Mouse (Mus musculus) neural tube, embryonic 13.5 days (tissue): ENCODE results near the gene Tbc1d1. TPM values are rescaled to one million over a fixed set of nuclear protein-coding genes. Genes with fewer than 3 reads are reported as not detected.

Experiments
- ATAC-seq: fragments of 200-750 bp; cut with Nextera tagmentation; 2 replicates; pipeline ENCODE4 v1.8.0; 2017; ENCODE audit warnings: low read depth, mild to moderate bottlenecking, moderate TSS enrichment, moderate library complexity
- H3K27ac ChIP-seq: fragments of 300-500 bp; sonication (generic); replicated peaks from 2 replicates; pipeline ENCODE4 v1.5.1; 2015; ENCODE audit warnings: moderate library complexity, mild to moderate bottlenecking, inconsistent platforms
- H3K27me3 ChIP-seq: fragments of 300-500 bp; sonication (generic); 2 replicates; pipeline ENCODE4 v1.6.1; 2015; ENCODE audit warnings: mild to moderate bottlenecking, inconsistent platforms
- H3K36me3 ChIP-seq: fragments of 300-500 bp; sonication (generic); 2 replicates; pipeline ENCODE4 v1.6.1; 2015; ENCODE audit warnings: mild to moderate bottlenecking, inconsistent platforms
- H3K4me1 ChIP-seq: fragments of 300-500 bp; sonication (generic); replicated peaks from 2 replicates; pipeline ENCODE4 v1.6.1; 2015; ENCODE audit warnings: inconsistent platforms
- H3K4me2 ChIP-seq: fragments of 300-500 bp; sonication (generic); 2 replicates; pipeline ENCODE4 v1.6.1; 2015; ENCODE audit warnings: inconsistent platforms, mild to moderate bottlenecking, moderate library complexity
- H3K4me3 ChIP-seq: fragments of 300-500 bp; sonication (generic); 2 replicates; pipeline ENCODE4 v1.5.1; 2015; ENCODE audit warnings: mild to moderate bottlenecking, inconsistent platforms
- H3K9ac ChIP-seq: fragments of 300-500 bp; sonication (generic); 2 replicates; pipeline ENCODE4 v1.6.1; 2015; ENCODE audit warnings: moderate library complexity, mild to moderate bottlenecking, inconsistent platforms
- H3K9me3 ChIP-seq: fragments of 300-500 bp; sonication (generic); 2 replicates; pipeline ENCODE4 v1.6.1; 2016; ENCODE audit warnings: inconsistent platforms
- WGBS: fragments of 180-500 bp; shearing (Covaris S2); methylation state at CpG from one replicate; pipeline ENCODE4 v1.1.7; 2015; 5-methylcytosine and 5-hydroxymethylcytosine counted together
- polyA plus RNA-seq: library from polyadenylated mRNA; unstranded; fragments of >200 nt; fragmentation: Nextera tagmentation; extraction: Ambion mirVana; gene quantifications from 2 replicates; pipeline ENCODE4 v1.2.1, GENCODE M21; 2015

The Tbc1d1 gene
- polyA plus RNA-seq, 1 experiment from 2014 or later = 14.9 TPM

DNA sequence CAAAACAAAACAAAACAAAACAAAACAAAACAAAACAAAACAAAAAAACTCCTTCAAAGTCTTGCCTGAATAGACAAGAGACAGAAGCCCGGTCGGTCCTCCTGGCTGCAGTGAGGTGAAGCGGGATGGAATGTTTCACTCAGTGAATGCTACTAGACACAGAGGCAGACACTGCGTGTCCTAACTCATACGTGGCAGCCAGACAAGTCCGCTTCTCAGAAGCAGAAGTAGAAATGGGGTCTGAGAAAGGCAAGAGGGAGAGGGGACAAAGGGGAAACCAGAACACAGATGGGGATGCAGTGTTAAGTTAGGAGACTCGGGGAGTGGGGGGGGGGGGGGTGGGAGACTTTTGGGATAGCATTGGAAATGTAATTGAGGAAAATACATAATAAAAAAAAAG lies 220.4 kb downstream of the Tbc1d1 start:
- Histone ChIP-seq H3K27ac (no peak overlapping the region), H3K9ac (no peak overlapping the region), H3K4me3 (no peak overlapping the region), H3K4me1 (peaks cover 43% of the 10 kb centered on the region), H3K9me3 (no peaks in the 10 kb centered on the region), H3K36me3 (no peaks in the 10 kb centered on the region), H3K27me3 (no peaks in the 10 kb centered on the region), H3K4me2 (no peak overlapping the region)
- ATAC-seq = no peak
- 66% methylated on average over 7 of the region's 7 CpGs for WGBS

DNA sequence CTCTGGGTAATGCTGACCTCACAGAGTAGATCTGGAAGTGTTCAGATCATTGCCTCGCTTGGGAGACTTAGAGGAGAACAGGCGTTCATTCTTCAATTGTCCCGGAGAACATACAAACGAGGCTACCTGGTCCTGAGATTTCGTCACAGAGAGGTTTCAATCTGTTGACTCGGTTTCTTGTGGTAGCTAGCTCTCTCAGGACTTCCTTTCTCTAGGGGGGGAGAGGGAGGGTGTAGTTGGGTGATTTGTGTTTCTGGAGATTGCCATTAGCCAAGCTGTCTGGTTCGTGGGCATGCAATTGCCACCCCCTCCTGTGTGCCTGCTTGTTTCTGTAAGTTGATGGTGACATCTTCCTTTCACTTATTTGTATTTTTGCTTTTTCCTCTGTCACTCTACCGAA lies 221.6 kb downstream of the Tbc1d1 start:
- 74% methylated on average over 8 of the region's 8 CpGs for WGBS
- Histone ChIP-seq H3K36me3 (no peaks in the 10 kb centered on the region), H3K27ac (0 out of 2 replicates have a peak overlapping the region, but pooled peaks have one; percentile 49), H3K4me1 (peaks cover 41% of the 10 kb centered on the region), H3K4me2 (no peak overlapping the region), H3K27me3 (no peaks in the 10 kb centered on the region), H3K9me3 (no peaks in the 10 kb centered on the region), H3K4me3 (no peak overlapping the region), H3K9ac (no peak overlapping the region)
- no peak for ATAC-seq

DNA sequence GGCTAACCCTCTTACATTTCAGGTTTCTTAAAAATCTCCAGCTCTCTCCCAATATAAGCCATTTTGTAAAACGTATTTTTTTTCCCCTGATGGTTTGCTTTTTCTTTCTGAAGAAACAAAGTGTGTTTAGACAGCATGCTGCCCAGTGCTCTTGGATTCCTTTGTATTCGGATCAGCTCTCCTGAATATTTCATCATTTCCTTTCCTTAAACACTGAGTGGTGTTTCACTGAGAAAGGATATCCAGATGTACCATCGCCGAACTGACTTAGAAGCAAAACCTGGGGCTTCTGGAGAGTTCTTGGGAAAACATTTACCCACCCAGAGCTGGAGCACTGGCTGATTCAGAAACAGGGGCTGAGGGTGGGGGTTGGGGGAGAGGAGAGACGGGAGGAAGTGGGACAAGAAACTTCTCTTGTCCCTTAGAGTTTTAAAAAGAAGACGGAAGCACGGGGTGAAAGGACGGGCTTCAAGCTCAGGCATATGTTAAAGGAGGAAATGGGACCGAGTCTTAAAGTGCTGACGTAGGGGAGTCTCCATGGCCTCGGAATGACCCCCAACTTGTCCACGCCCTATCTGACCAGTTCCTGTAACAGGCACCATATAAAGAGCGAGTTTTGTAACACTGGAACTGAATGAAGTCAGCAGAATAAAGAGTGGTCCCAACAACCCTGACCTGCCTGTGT lies 222.6 kb downstream of the Tbc1d1 start:
- Histone ChIP-seq H3K9me3 (no peaks in the 10 kb centered on the region), H3K4me3 (no peak overlapping the region), H3K27me3 (peaks cover 5% of the 10 kb centered on the region; the same call in 1 of the 2 replicates), H3K4me2 (no peak overlapping the region), H3K9ac (no peak overlapping the region), H3K36me3 (no peaks in the 10 kb centered on the region), H3K27ac (peak overlapping the region; percentile 49; the same call in 1 of the 2 replicates), H3K4me1 (peaks cover 43% of the 10 kb centered on the region)
- WGBS = 61% methylated on average over 13 of the region's 13 CpGs
- no peak for ATAC-seq

DNA sequence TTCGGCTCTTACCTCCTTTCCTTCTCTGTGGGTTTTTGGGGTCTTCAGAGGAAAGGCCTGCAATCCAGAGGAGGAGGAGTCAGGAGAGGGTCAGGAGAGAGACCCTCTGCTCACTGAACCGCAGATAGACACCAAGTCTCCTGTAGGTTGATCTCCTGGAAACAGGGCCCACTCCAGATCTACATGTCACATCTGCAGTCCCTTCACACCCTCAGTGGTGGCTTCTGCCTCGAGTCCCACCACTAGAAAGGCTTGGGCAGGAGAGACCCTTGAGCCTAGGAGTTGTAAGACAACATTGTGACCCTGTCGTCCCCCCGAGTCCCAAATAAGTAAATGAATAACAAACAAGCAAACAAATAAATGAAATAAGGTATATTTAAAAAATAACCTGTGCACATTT lies 223.7 kb downstream of the Tbc1d1 start:
- no peak for ATAC-seq
- H3K27ac ChIP-seq = no peak overlapping the region
- H3K36me3 ChIP-seq = no peaks in the 10 kb centered on the region
- H3K4me3 ChIP-seq = no peak overlapping the region
- H3K4me2 ChIP-seq = no peak overlapping the region
- peaks cover 39% of the 10 kb centered on the region for H3K4me1 ChIP-seq
- H3K9ac ChIP-seq = no peak overlapping the region
- H3K9me3 ChIP-seq = no peaks in the 10 kb centered on the region
- WGBS = 89% methylated on average over 5 of the region's 5 CpGs
- peaks cover 5% of the 10 kb centered on the region for H3K27me3 ChIP-seq

DNA sequence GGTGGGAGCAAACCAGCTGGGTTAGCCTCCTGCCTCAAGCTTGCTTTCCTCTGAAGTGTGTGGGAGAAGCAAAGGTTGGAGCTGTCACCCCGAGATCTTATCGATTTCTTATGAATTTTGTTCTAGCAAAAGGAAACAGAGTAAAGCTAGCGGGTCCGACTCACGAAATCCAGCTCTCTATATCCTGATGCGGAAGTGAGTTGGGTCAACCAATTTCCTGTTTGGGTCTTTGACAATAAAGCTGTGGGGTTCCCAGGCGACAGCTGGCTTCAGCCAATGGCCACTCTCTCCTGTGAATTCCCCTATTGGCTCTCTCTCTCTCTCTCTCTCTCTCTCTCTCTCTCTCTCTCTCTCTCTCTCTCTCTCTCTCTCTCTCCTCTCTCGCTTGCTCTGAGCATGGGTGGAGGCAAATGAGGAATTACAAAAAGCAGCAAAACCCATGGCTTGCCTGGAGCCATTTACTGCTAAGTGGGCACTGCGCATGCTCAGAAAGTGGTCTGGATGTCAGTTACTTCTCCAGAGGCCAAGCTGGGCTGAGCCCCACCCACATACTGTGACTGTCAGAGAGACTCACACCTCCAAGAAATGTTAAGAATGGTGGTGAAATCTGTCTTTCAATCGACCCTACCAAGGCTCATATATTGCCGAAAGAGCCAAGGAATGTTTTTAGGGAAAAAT lies 224.7 kb downstream of the Tbc1d1 start:
- 55% methylated on average over 11 of the region's 11 CpGs for WGBS
- Histone ChIP-seq H3K9me3 (no peaks in the 10 kb centered on the region), H3K4me1 (peaks cover 33% of the 10 kb centered on the region), H3K27ac (peak overlapping the region; percentile 23; the same call in 1 of the 2 replicates), H3K4me2 (no peak overlapping the region), H3K9ac (no peak overlapping the region), H3K27me3 (peaks cover 5% of the 10 kb centered on the region), H3K4me3 (no peak overlapping the region), H3K36me3 (no peaks in the 10 kb centered on the region)
- ATAC-seq = no peak

DNA sequence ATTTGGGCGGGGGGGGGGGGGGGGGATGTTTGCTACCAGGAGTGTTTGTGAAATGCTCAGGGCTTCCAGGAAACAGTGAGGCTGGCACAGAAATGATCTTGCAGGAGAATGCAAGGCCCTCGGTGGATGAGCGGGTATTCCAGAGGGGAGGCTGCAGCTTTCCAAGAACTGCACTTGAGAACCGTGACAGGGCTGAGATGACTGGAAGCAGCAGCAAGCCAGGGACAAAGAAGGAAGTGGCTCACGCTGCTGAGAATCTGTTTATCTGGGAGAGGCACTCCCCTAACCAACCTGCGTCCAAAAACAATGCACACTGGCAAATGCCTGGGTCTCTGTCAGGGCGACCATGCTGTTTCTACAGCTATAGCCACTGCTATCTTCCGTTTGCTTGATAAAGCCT lies 225.4 kb downstream of the Tbc1d1 start:
- Histone ChIP-seq H3K27me3 (peaks cover 5% of the 10 kb centered on the region), H3K9me3 (no peaks in the 10 kb centered on the region), H3K9ac (no peak overlapping the region), H3K36me3 (no peaks in the 10 kb centered on the region), H3K4me2 (no peak overlapping the region), H3K4me3 (no peak overlapping the region), H3K27ac (peak overlapping the region; percentile 9; the same call in 1 of the 2 replicates), H3K4me1 (peaks cover 33% of the 10 kb centered on the region)
- no peak for ATAC-seq
- WGBS = 34% methylated on average over 8 of the region's 8 CpGs

DNA sequence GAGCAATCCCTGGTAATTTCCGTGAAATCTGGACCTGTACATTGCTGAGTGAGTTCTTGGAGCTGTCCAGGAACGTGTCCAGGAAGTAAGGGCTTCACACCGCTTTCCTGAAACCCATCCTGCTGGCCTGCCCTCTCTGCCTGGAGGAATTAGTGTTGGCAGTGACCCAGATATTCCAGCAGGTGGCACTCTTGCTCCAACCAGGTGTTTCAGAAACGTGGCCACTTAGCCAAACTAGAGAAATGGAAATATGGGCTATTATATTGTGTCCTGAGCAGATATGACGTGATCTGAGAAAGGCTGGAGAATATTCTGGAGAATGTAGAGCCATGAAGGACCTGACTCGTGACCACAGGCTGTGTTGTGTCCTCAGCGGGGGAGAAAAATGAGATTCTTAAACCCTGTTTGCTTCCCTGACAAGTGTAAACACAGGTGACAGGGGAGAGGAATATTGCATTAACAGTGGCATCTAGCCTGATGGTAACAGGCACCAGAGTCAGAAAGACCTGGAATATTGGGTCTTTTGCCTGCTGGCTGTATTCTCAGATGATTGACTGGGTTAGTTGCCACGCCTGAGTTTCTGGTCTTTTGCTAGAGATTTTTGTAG lies 226.4 kb downstream of the Tbc1d1 start:
- Histone ChIP-seq H3K36me3 (no peaks in the 10 kb centered on the region), H3K4me2 (no peak overlapping the region), H3K9me3 (no peaks in the 10 kb centered on the region), H3K9ac (no peak overlapping the region), H3K27me3 (peaks cover 11% of the 10 kb centered on the region), H3K4me1 (peaks cover 33% of the 10 kb centered on the region), H3K27ac (no peak overlapping the region), H3K4me3 (no peak overlapping the region)
- peak; percentile 52 for ATAC-seq
- 24% methylated on average over 8 of the region's 8 CpGs for WGBS

DNA sequence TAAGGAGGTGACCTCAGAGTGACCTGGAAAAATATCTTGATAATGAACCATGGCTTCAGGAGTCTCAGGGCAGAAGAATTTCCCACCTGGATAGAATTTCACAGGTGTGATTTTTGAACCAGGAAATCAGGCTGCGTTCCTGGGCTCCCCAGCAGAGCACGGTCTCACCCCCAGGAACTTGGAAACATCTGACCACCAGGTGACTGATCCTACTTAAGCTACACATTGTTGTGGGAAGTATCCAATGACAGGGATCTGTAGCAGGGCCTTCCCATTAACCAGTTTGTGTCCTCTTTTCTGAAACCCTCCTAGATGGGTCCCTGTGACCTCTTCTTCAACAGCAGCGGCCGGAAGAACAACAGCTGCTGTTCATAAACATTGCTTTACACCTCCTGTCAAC lies 227.1 kb downstream of the Tbc1d1 start:
- Histone ChIP-seq H3K27ac (no peak overlapping the region), H3K36me3 (no peaks in the 10 kb centered on the region), H3K4me2 (no peak overlapping the region), H3K4me1 (peaks cover 27% of the 10 kb centered on the region), H3K9me3 (no peaks in the 10 kb centered on the region), H3K27me3 (peaks cover 14% of the 10 kb centered on the region), H3K4me3 (no peak overlapping the region), H3K9ac (no peak overlapping the region)
- no peak for ATAC-seq
- WGBS = 77% methylated on average over 4 of the region's 4 CpGs

DNA sequence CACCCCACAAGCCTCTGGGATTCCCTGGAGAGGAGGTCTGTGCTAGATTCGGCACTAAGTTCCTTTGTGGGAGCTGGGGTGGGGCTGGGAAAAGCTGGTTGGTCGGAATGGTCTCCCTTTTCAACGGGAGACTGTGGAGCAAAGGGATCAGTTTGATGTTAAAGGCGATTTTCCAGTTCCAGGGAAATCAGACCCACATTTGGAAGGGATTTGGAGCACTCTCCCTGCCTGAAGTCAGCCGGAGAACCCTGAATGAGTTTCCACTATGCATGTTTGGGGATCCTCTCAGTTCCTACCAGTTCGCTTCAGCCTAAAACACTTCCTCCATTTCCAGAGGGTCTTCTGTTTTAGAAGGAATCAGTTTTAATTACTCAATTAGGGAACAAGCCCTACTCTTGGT lies 228.4 kb downstream of the Tbc1d1 start:
- Histone ChIP-seq H3K9ac (no peak overlapping the region), H3K36me3 (no peaks in the 10 kb centered on the region), H3K4me2 (no peak overlapping the region), H3K9me3 (no peaks in the 10 kb centered on the region), H3K4me3 (no peak overlapping the region), H3K27ac (no peak overlapping the region), H3K4me1 (peaks cover 34% of the 10 kb centered on the region), H3K27me3 (peaks cover 14% of the 10 kb centered on the region)
- WGBS = 81% methylated on average over 6 of the region's 6 CpGs
- ATAC-seq = no peak

DNA sequence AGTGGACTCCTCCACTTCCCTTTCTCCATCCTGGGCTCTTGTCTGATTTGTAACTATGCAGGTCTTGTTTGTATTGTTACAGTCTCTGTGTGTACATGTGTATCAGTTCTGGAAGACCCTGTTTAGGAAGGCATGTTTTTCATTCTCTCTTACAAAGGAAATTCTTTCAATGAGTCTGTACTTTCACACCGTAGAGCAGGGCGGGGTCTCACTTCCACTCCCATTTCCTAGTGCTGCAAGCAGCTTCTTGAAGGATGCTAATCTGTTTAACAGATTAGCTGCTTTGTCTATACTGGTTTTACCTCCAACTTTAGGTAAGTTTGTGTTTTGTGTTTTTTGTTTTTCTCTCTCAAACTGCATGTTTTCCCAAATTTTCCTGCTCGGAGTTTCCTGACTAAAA lies 230.9 kb downstream of the Tbc1d1 start:
- ATAC-seq = no peak
- 85% methylated on average over 3 of the region's 3 CpGs for WGBS
- Histone ChIP-seq H3K4me3 (no peak overlapping the region), H3K9ac (no peak overlapping the region), H3K4me1 (peaks cover 24% of the 10 kb centered on the region), H3K27ac (no peak overlapping the region), H3K4me2 (no peak overlapping the region), H3K36me3 (no peaks in the 10 kb centered on the region), H3K9me3 (no peaks in the 10 kb centered on the region), H3K27me3 (peaks cover 17% of the 10 kb centered on the region)

DNA sequence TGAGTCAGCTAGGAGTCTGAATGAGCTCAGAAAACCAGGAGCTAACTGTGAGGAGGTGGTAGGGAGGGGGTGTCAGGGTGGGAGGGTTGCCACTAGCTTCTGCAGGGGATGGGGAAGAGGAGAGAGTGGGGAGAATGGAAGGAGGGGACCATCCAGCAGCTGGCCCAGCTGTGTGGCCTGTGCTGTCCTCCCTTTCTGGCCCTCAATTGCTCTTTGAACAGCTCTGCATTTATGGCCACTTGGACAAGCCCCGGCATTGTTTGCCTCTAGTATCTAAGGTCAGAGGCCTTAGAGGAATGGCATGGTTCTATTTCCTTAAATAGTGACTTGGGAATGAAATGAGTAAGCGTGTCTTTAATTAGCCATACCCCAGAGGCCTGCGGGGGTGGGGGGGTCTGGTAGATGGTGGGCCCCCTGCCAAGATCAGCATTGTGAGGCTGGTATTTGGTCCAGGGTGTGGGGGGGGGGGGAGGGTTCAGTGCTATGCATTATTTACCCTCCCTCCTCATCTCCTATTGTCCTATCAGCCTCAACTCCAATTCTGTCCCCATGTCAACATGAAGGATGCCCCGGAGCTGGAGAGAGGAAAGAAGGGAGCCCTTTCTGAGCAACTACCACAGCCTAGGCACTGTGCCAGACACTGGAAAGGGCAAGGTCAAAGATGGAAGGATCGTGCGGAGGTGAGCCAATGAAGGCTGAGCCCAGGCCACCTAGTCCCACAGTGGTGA lies 233.3 kb downstream of the Tbc1d1 start:
- H3K9ac ChIP-seq = 0 out of 2 replicates have a peak overlapping the region, but pooled peaks have one; percentile 8
- H3K27me3 ChIP-seq = peaks cover 12% of the 10 kb centered on the region
- H3K4me1 ChIP-seq = peaks cover 20% of the 10 kb centered on the region
- H3K36me3 ChIP-seq = no peaks in the 10 kb centered on the region
- H3K9me3 ChIP-seq = no peaks in the 10 kb centered on the region
- peak; percentile 79 for ATAC-seq
- no peak overlapping the region for H3K4me3 ChIP-seq
- 7% methylated on average over 6 of the region's 6 CpGs for WGBS
- peak overlapping the region; percentile 34; the same call in 1 of the 2 replicates for H3K27ac ChIP-seq
- no peak overlapping the region for H3K4me2 ChIP-seq

DNA sequence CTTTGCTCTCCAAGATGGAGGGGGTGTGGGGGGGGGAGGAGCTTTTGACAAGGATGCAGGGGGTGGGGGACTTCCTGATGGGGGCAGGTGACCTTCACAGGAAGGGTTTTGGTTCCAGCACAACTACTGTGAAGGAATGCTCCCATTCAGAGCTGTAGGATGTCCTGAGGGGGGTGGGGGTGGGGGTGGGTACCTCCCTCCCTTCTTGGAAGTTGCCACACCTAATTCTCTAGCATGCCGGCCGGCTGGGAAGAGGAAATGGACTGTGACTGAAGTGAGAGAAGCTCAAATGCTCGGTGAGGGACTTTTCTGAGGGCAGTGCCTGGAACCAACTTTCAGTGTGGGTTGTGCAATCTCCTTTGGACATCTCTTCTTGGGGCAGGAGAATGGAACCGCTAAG lies 235.2 kb downstream of the Tbc1d1 start:
- WGBS = 52% methylated on average over 4 of the region's 4 CpGs
- H3K27me3 ChIP-seq = peaks cover 12% of the 10 kb centered on the region; the same call in 1 of the 2 replicates
- no peaks in the 10 kb centered on the region for H3K9me3 ChIP-seq
- H3K4me3 ChIP-seq = no peak overlapping the region
- no peak overlapping the region for H3K4me2 ChIP-seq
- ATAC-seq = no peak
- peaks cover 20% of the 10 kb centered on the region for H3K4me1 ChIP-seq
- no peak overlapping the region for H3K9ac ChIP-seq
- no peak overlapping the region for H3K27ac ChIP-seq
- H3K36me3 ChIP-seq = no peaks in the 10 kb centered on the region
